Mouse (Mus musculus): ENCODE data around the gene Clock. TPM values are rescaled to one million over a fixed set of nuclear protein-coding genes. Genes with fewer than 3 reads are reported as not detected.

The Clock gene
- polyA plus RNA-seq, 1 experiment from 2014 or later, result 11.8 TPM

- no peaks in the 10 kb centered on the region for H3K4me1 ChIP-seq (ENCODE audit: control insufficient read depth, insufficient read depth, low read length)
- no peaks in the 10 kb centered on the region for H3K9me3 ChIP-seq (replicated peaks; ENCODE audit: control insufficient read depth, low read length)
- ATAC-seq (replicated peaks; ENCODE audit: insufficient number of reproducible peaks, low FRiP score, low TSS enrichment, low read depth) (no peak), DNase-seq (ENCODE audit: low spot score) (no peak)
- H3K36me3 ChIP-seq (replicated peaks; ENCODE audit: control insufficient read depth, insufficient read depth, low read depth, low read length), result peaks cover 10% of the 10 kb centered on the region
- no peak overlapping the region for H3K27ac ChIP-seq (replicated peaks; ENCODE audit: low read depth, low read length)
- WGBS, result 89% methylated on average over 2 of the region's 2 CpGs
- H3K4me2 ChIP-seq (ENCODE audit: low read depth, low read length), result no peak overlapping the region
- H3K27me3 ChIP-seq (ENCODE audit: control insufficient read depth, insufficient read depth, low read length), result no peaks in the 10 kb centered on the region
- no peak overlapping the region for H3K4me3 ChIP-seq (ENCODE audit: low read depth, low read length)
- no peak overlapping the region for H3K9ac ChIP-seq (replicated peaks; ENCODE audit: low read length)
Observed at GRCm38 (mm10) chr5:76205886-76206285, 98.7 kb downstream of the Clock start.

GRCm38 (mm10) chr5:76203171-76203570 lies 101.4 kb downstream of the Clock start:
- ATAC-seq (replicated peaks; ENCODE audit: insufficient number of reproducible peaks, low FRiP score, low TSS enrichment, low read depth) (no peak), DNase-seq (ENCODE audit: low spot score) (no peak)
- H3K9ac ChIP-seq (replicated peaks; ENCODE audit: low read length), result no peak overlapping the region
- no peaks in the 10 kb centered on the region for H3K27me3 ChIP-seq (ENCODE audit: control insufficient read depth, insufficient read depth, low read length)
- H3K4me3 ChIP-seq (ENCODE audit: low read depth, low read length), result no peak overlapping the region
- no peak overlapping the region for H3K27ac ChIP-seq (replicated peaks; ENCODE audit: low read depth, low read length)
- WGBS, result 97% methylated on average over 3 of the region's 3 CpGs
- no peaks in the 10 kb centered on the region for H3K4me1 ChIP-seq (ENCODE audit: control insufficient read depth, insufficient read depth, low read length)
- H3K9me3 ChIP-seq (replicated peaks; ENCODE audit: control insufficient read depth, low read length), result no peaks in the 10 kb centered on the region
- H3K4me2 ChIP-seq (ENCODE audit: low read depth, low read length), result no peak overlapping the region
- peaks cover 10% of the 10 kb centered on the region for H3K36me3 ChIP-seq (replicated peaks; ENCODE audit: control insufficient read depth, insufficient read depth, low read depth, low read length)

- H3K27ac ChIP-seq (replicated peaks; ENCODE audit: low read depth, low read length), result no peak overlapping the region
- no peaks in the 10 kb centered on the region for H3K27me3 ChIP-seq (ENCODE audit: control insufficient read depth, insufficient read depth, low read length)
- no peaks in the 10 kb centered on the region for H3K4me1 ChIP-seq (ENCODE audit: control insufficient read depth, insufficient read depth, low read length)
- ATAC-seq (replicated peaks; ENCODE audit: insufficient number of reproducible peaks, low FRiP score, low TSS enrichment, low read depth), result no peak
- no peaks in the 10 kb centered on the region for H3K9me3 ChIP-seq (replicated peaks; ENCODE audit: control insufficient read depth, low read length)
- no peak overlapping the region for H3K9ac ChIP-seq (replicated peaks; ENCODE audit: low read length)
- 93% methylated on average over 13 of the region's 13 CpGs for WGBS
- H3K4me2 ChIP-seq (ENCODE audit: low read depth, low read length), result no peak overlapping the region
- H3K36me3 ChIP-seq (replicated peaks; ENCODE audit: control insufficient read depth, insufficient read depth, low read depth, low read length), result peaks cover 4% of the 10 kb centered on the region
- H3K4me3 ChIP-seq (ENCODE audit: low read depth, low read length), result no peak overlapping the region
- DNase-seq (ENCODE audit: low spot score), result no peak
Observed at GRCm38 (mm10) chr5:76199346-76199745, 105.2 kb downstream of the Clock start.

GRCm38 (mm10) chr5:76194377-76194945 lies 110.1 kb downstream of the Clock start:
- WGBS, result 85% methylated on average over 6 of the region's 6 CpGs
- Histone ChIP-seq H3K9ac (replicated peaks; ENCODE audit: low read length) (no peak overlapping the region), H3K4me3 (ENCODE audit: low read depth, low read length) (no peak overlapping the region), H3K4me1 (ENCODE audit: control insufficient read depth, insufficient read depth, low read length) (no peaks in the 10 kb centered on the region), H3K9me3 (replicated peaks; ENCODE audit: control insufficient read depth, low read length) (no peaks in the 10 kb centered on the region), H3K27ac (replicated peaks; ENCODE audit: low read depth, low read length) (no peak overlapping the region), H3K4me2 (ENCODE audit: low read depth, low read length) (no peak overlapping the region), H3K36me3 (replicated peaks; ENCODE audit: control insufficient read depth, insufficient read depth, low read depth, low read length) (no peaks in the 10 kb centered on the region), H3K27me3 (ENCODE audit: control insufficient read depth, insufficient read depth, low read length) (no peaks in the 10 kb centered on the region)
- ATAC-seq (replicated peaks; ENCODE audit: insufficient number of reproducible peaks, low FRiP score, low TSS enrichment, low read depth), result no peak
- no peak for DNase-seq (ENCODE audit: low spot score)

- ATAC-seq (replicated peaks; ENCODE audit: insufficient number of reproducible peaks, low FRiP score, low TSS enrichment, low read depth) (no peak), DNase-seq (ENCODE audit: low spot score) (no peak)
- Histone ChIP-seq H3K9me3 (replicated peaks; ENCODE audit: control insufficient read depth, low read length) (no peaks in the 10 kb centered on the region), H3K36me3 (replicated peaks; ENCODE audit: control insufficient read depth, insufficient read depth, low read depth, low read length) (no peaks in the 10 kb centered on the region), H3K27me3 (ENCODE audit: control insufficient read depth, insufficient read depth, low read length) (no peaks in the 10 kb centered on the region), H3K4me3 (ENCODE audit: low read depth, low read length) (no peak overlapping the region), H3K27ac (replicated peaks; ENCODE audit: low read depth, low read length) (no peak overlapping the region), H3K4me2 (ENCODE audit: low read depth, low read length) (no peak overlapping the region), H3K9ac (replicated peaks; ENCODE audit: low read length) (no peak overlapping the region), H3K4me1 (ENCODE audit: control insufficient read depth, insufficient read depth, low read length) (no peaks in the 10 kb centered on the region)
Observed at GRCm38 (mm10) chr5:76193075-76193474, 111.5 kb downstream of the Clock start.

- Histone ChIP-seq H3K9me3 (replicated peaks; ENCODE audit: control insufficient read depth, low read length) (no peaks in the 10 kb centered on the region), H3K36me3 (replicated peaks; ENCODE audit: control insufficient read depth, insufficient read depth, low read depth, low read length) (no peaks in the 10 kb centered on the region), H3K27ac (replicated peaks; ENCODE audit: low read depth, low read length) (no peak overlapping the region), H3K4me3 (ENCODE audit: low read depth, low read length) (no peak overlapping the region), H3K4me1 (ENCODE audit: control insufficient read depth, insufficient read depth, low read length) (no peaks in the 10 kb centered on the region), H3K27me3 (ENCODE audit: control insufficient read depth, insufficient read depth, low read length) (no peaks in the 10 kb centered on the region), H3K4me2 (ENCODE audit: low read depth, low read length) (no peak overlapping the region), H3K9ac (replicated peaks; ENCODE audit: low read length) (no peak overlapping the region)
- ATAC-seq (replicated peaks; ENCODE audit: insufficient number of reproducible peaks, low FRiP score, low TSS enrichment, low read depth) (no peak), DNase-seq (ENCODE audit: low spot score) (no peak)
- WGBS, result 85% methylated on average over 4 of the region's 4 CpGs
Observed at GRCm38 (mm10) chr5:76190609-76191008, 114.0 kb downstream of the Clock start.

GRCm38 (mm10) chr5:76187885-76188284 lies 116.7 kb downstream of the Clock start:
- no peaks in the 10 kb centered on the region for H3K36me3 ChIP-seq (replicated peaks; ENCODE audit: control insufficient read depth, insufficient read depth, low read depth, low read length)
- DNase-seq (ENCODE audit: low spot score) (no peak), ATAC-seq (replicated peaks; ENCODE audit: insufficient number of reproducible peaks, low FRiP score, low TSS enrichment, low read depth) (no peak)
- 88% methylated on average over 5 of the region's 5 CpGs for whole genome bisulfite sequencing
- H3K27ac ChIP-seq (replicated peaks; ENCODE audit: low read depth, low read length), result no peak overlapping the region
- peaks cover 3% of the 10 kb centered on the region for H3K4me1 ChIP-seq (ENCODE audit: control insufficient read depth, insufficient read depth, low read length)
- no peak overlapping the region for H3K4me2 ChIP-seq (ENCODE audit: low read depth, low read length)
- H3K27me3 ChIP-seq (ENCODE audit: control insufficient read depth, insufficient read depth, low read length), result no peaks in the 10 kb centered on the region
- H3K9ac ChIP-seq (replicated peaks; ENCODE audit: low read length), result no peak overlapping the region
- H3K4me3 ChIP-seq (ENCODE audit: low read depth, low read length), result no peak overlapping the region
- H3K9me3 ChIP-seq (replicated peaks; ENCODE audit: control insufficient read depth, low read length), result no peaks in the 10 kb centered on the region

- Histone ChIP-seq H3K27me3 (ENCODE audit: control insufficient read depth, insufficient read depth, low read length) (no peaks in the 10 kb centered on the region), H3K36me3 (replicated peaks; ENCODE audit: control insufficient read depth, insufficient read depth, low read depth, low read length) (no peaks in the 10 kb centered on the region), H3K9ac (replicated peaks; ENCODE audit: low read length) (peak overlapping the region; percentile 92), H3K27ac (replicated peaks; ENCODE audit: low read depth, low read length) (peak overlapping the region; percentile 93), H3K4me3 (ENCODE audit: low read depth, low read length) (peak overlapping the region; percentile 95), H3K4me1 (ENCODE audit: control insufficient read depth, insufficient read depth, low read length) (peaks cover 3% of the 10 kb centered on the region), H3K9me3 (replicated peaks; ENCODE audit: control insufficient read depth, low read length) (no peaks in the 10 kb centered on the region), H3K4me2 (ENCODE audit: low read depth, low read length) (peak overlapping the region; percentile 51)
- peak; percentile 84 for DNase-seq (ENCODE audit: low spot score)
- WGBS, result 4% methylated on average over 36 of the region's 38 CpGs
- peak; percentile 92 for ATAC-seq (replicated peaks; ENCODE audit: insufficient number of reproducible peaks, low FRiP score, low TSS enrichment, low read depth)
Observed at GRCm38 (mm10) chr5:76184286-76185080, 120.1 kb downstream of the Clock start.

All from embryonic facial prominence, embryonic 11.5 days (tissue).